Mouse (Mus musculus) hindbrain, embryonic 16.5 days (tissue): ENCODE data around the gene Prepl. TPM values are rescaled to one million over a fixed set of nuclear protein-coding genes. Genes with fewer than 3 reads are reported as not detected.

Experiments used
- ATAC-seq: fragments of 200-750 bp; cut with Nextera tagmentation; 2 replicates; pipeline ENCODE4 v1.8.0; 2017; ENCODE audit warnings: moderate TSS enrichment, moderate library complexity
- H3K27ac ChIP-seq: fragments of 300-500 bp; sonication (generic); 2 replicates; pipeline ENCODE4 v1.5.1; 2014; ENCODE audit warnings: low read depth, mild to moderate bottlenecking, control low read depth, low read length, moderate library complexity
- H3K27me3 ChIP-seq: fragments of 300-500 bp; sonication (generic); replicated peaks from 2 replicates; pipeline ENCODE4 v1.6.1; 2014; ENCODE audit warnings: low read length; ENCODE audit not compliant: control insufficient read depth, insufficient read depth
- H3K36me3 ChIP-seq: fragments of 300-500 bp; sonication (generic); 2 replicates; pipeline ENCODE4 v1.6.1; 2014; ENCODE audit warnings: mild to moderate bottlenecking, low read length, moderate library complexity, mixed read lengths; ENCODE audit not compliant: control insufficient read depth, insufficient read depth
- H3K4me1 ChIP-seq: fragments of 300-500 bp; sonication (generic); 2 replicates; pipeline ENCODE4 v1.6.1; 2014; ENCODE audit warnings: low read depth, low read length; ENCODE audit not compliant: control insufficient read depth, insufficient read depth
- H3K4me2 ChIP-seq: fragments of 300-500 bp; sonication (generic); 2 replicates; pipeline ENCODE4 v1.6.1; 2014; ENCODE audit warnings: mild to moderate bottlenecking, low read length, control low read depth, moderate library complexity
- H3K4me3 ChIP-seq: fragments of 300-500 bp; sonication (generic); 2 replicates; pipeline ENCODE4 v1.5.1; 2014; ENCODE audit warnings: mild to moderate bottlenecking, low read length, control low read depth, moderate library complexity
- H3K9ac ChIP-seq: fragments of 300-500 bp; sonication (generic); 2 replicates; pipeline ENCODE4 v1.6.1; 2014; ENCODE audit warnings: low read depth, mild to moderate bottlenecking, control low read depth, low read length, moderate library complexity
- H3K9me3 ChIP-seq: fragments of 300-500 bp; sonication (generic); 2 replicates; pipeline ENCODE4 v1.6.1; 2014; ENCODE audit warnings: mild to moderate bottlenecking, low read length, moderate library complexity; ENCODE audit not compliant: control insufficient read depth
- WGBS: fragments of 180-500 bp; shearing (Covaris S2); extraction: QIAGEN DNeasy Blood & Tissue Kit; methylation state at CpG from one replicate; pipeline ENCODE4 v1.1.7; 2014; 5-methylcytosine and 5-hydroxymethylcytosine counted together
- polyA plus RNA-seq: library from polyadenylated mRNA; unstranded; fragments of >200 nt; fragmentation: Nextera tagmentation; extraction: Ambion mirVana; gene quantifications from 2 replicates; pipeline ENCODE4 v1.2.1, GENCODE M21; 2015

Gene Prepl
- polyA plus RNA-seq, 1 experiment from 2014 or later: 131 TPM

- Histone ChIP-seq H3K4me1 (no peaks in the 10 kb centered on the region), H3K27me3 (no peaks in the 10 kb centered on the region), H3K27ac (no peak overlapping the region), H3K4me3 (no peak overlapping the region), H3K9me3 (no peaks in the 10 kb centered on the region), H3K36me3 (no peaks in the 10 kb centered on the region), H3K9ac (no peak overlapping the region), H3K4me2 (no peak overlapping the region)
- ATAC-seq: no peak
- 92% methylated on average over 5 of the region's 5 CpGs for WGBS
These were observed 41.7 kb downstream of the Prepl start for GRCm38 (mm10) chr17:85048379-85048778.

GRCm38 (mm10) chr17:85045160-85045559, 44.9 kb downstream of the Prepl start:
- Histone ChIP-seq H3K36me3 (no peaks in the 10 kb centered on the region), H3K27ac (no peak overlapping the region), H3K9me3 (no peaks in the 10 kb centered on the region), H3K9ac (no peak overlapping the region), H3K4me2 (no peak overlapping the region), H3K4me1 (no peaks in the 10 kb centered on the region), H3K4me3 (no peak overlapping the region), H3K27me3 (no peaks in the 10 kb centered on the region)
- no peak for ATAC-seq
- WGBS: 90% methylated on average over 12 of the region's 12 CpGs

DNA sequence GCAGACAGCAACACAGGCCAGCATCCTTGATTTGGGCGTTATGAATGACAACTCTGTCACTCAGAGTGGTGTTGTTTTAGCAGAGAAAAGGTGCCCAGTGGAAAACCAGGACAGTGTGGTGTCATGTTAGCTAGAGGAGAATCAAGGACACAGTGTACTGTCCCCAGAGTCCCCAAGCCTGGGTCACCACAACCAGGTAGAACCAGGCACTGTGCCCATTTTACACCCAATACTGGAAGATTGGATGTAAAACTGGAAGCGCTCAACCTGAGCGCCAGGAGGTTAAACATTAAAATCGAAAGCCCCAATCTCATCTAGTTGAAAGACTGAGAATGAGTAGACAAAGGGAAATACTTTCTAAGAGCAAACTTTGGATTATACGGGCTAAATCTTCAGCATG, 45.6 kb downstream of the Prepl start:
- H3K4me1 ChIP-seq: no peaks in the 10 kb centered on the region
- no peaks in the 10 kb centered on the region for H3K36me3 ChIP-seq
- H3K27me3 ChIP-seq: no peaks in the 10 kb centered on the region
- WGBS: 97% methylated on average over 5 of the region's 5 CpGs
- H3K4me2 ChIP-seq: no peak overlapping the region
- ATAC-seq: no peak
- no peak overlapping the region for H3K27ac ChIP-seq
- no peak overlapping the region for H3K4me3 ChIP-seq
- H3K9ac ChIP-seq: no peak overlapping the region
- H3K9me3 ChIP-seq: no peaks in the 10 kb centered on the region

DNA sequence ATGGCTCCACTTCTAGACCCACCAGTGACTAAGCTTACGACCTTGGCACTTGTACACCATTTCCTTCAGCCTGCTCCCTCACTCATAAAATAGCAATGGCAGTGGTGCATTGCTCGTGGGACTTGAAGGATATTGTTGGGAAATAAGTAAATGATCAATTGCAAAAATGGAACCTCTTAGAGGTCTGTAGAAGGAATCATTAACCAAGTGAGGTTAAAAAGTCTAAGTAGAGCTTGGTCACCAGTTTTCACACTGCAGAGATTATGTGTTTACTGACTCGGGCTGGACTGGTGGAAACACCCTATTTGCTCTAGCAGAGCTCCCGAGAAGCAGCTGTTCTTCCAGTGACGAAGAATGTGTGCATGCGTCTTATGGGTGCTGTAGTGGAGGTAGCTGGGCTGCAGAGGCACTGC, 46.6 kb downstream of the Prepl start:
- 87% methylated on average over 6 of the region's 6 CpGs for WGBS
- ATAC-seq: no peak
- H3K4me1 ChIP-seq: no peaks in the 10 kb centered on the region
- H3K9me3 ChIP-seq: no peaks in the 10 kb centered on the region
- no peak overlapping the region for H3K4me3 ChIP-seq
- H3K36me3 ChIP-seq: no peaks in the 10 kb centered on the region
- H3K27me3 ChIP-seq: no peaks in the 10 kb centered on the region
- no peak overlapping the region for H3K4me2 ChIP-seq
- no peak overlapping the region for H3K27ac ChIP-seq
- H3K9ac ChIP-seq: no peak overlapping the region

GRCm38 (mm10) chr17:85042419-85042818, 47.6 kb downstream of the Prepl start:
- no peak overlapping the region for H3K9ac ChIP-seq
- no peaks in the 10 kb centered on the region for H3K9me3 ChIP-seq
- 70% methylated on average over 6 of the region's 6 CpGs for WGBS
- ATAC-seq: no peak
- no peak overlapping the region for H3K4me3 ChIP-seq
- H3K27ac ChIP-seq: no peak overlapping the region
- no peaks in the 10 kb centered on the region for H3K27me3 ChIP-seq
- H3K36me3 ChIP-seq: no peaks in the 10 kb centered on the region
- H3K4me2 ChIP-seq: no peak overlapping the region
- H3K4me1 ChIP-seq: no peaks in the 10 kb centered on the region

DNA sequence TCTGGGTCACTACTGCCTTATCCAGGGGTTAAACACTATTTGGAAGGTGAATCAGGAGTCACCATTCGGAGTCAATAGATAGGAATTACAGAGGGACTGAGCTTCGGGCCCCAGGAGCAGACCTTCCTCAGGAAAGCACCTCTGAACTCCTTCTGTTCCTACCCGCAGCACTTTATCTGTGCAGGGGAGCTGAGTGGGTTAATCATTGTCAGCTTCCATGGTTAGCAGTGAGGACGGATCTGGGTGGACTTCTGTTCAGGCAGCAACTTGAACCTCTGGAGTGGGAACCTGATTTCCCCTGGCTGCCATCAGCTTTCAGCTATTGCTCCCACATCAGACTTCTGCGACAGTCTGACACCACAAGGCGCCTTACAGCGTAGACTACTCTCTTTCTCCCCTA, 49.1 kb downstream of the Prepl start:
- 75% methylated on average over 7 of the region's 7 CpGs for WGBS

GRCm38 (mm10) chr17:85038761-85039160, 51.3 kb downstream of the Prepl start:
- H3K9ac ChIP-seq: no peak overlapping the region
- no peak overlapping the region for H3K4me3 ChIP-seq
- no peaks in the 10 kb centered on the region for H3K4me1 ChIP-seq
- H3K4me2 ChIP-seq: no peak overlapping the region
- WGBS: 98% methylated on average over 5 of the region's 5 CpGs
- no peaks in the 10 kb centered on the region for H3K27me3 ChIP-seq
- no peak overlapping the region for H3K27ac ChIP-seq
- H3K9me3 ChIP-seq: no peaks in the 10 kb centered on the region
- H3K36me3 ChIP-seq: no peaks in the 10 kb centered on the region
- ATAC-seq: no peak

More for the DNA sequence above, 49.1 kb downstream of the Prepl start:
- H3K4me3 ChIP-seq: no peak overlapping the region
- no peak for ATAC-seq
- no peaks in the 10 kb centered on the region for H3K9me3 ChIP-seq
- no peaks in the 10 kb centered on the region for H3K27me3 ChIP-seq
- H3K27ac ChIP-seq: no peak overlapping the region
- no peaks in the 10 kb centered on the region for H3K36me3 ChIP-seq
- no peak overlapping the region for H3K4me2 ChIP-seq
- no peaks in the 10 kb centered on the region for H3K4me1 ChIP-seq
- no peak overlapping the region for H3K9ac ChIP-seq

DNA sequence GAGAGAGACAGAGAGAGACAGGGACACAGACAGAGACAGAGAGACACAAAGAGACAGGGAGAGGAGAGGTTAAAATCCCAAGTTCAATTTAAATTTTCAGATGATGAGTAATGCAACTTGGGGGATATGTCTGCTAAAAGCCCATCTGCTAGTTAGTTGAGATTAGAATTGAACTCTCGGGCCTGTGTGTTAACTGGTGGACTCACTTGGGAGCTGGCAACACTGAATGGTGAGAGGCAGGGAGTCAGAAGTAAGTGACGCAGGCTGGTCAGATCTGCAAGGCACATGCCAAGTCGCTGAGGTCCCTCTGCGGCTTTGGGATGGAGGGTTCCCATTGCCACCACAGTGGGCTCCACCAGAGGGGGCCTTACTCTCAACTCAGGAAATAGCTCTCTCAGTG, 51.7 kb downstream of the Prepl start:
- Histone ChIP-seq H3K4me2 (no peak overlapping the region), H3K9me3 (no peaks in the 10 kb centered on the region), H3K27ac (no peak overlapping the region), H3K27me3 (no peaks in the 10 kb centered on the region), H3K4me3 (no peak overlapping the region), H3K4me1 (no peaks in the 10 kb centered on the region), H3K9ac (no peak overlapping the region), H3K36me3 (no peaks in the 10 kb centered on the region)
- no peak for ATAC-seq
- 84% methylated on average over 4 of the region's 4 CpGs for WGBS

DNA sequence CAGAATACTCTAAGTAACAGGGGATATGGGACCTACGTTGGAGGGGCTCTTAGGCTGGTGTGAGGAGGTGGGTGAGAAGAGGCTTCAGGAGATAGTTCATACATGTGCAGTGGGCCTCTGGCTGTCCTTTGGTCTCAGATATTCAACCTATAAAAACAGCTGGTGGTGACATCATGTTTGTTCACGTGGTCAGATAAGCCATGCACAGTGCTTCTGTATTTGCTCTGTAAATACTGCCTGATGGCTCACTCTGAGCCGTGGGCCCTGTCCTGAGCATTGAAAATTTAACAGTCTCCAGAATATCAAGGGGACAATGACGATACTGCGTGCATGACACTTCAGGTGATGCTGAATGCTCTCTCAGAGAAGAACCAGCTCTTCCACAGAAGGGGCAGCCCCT, 52.2 kb downstream of the Prepl start:
- no peak overlapping the region for H3K4me2 ChIP-seq
- 90% methylated on average over 5 of the region's 5 CpGs for WGBS
- H3K9ac ChIP-seq: no peak overlapping the region
- H3K27me3 ChIP-seq: no peaks in the 10 kb centered on the region
- no peaks in the 10 kb centered on the region for H3K4me1 ChIP-seq
- no peaks in the 10 kb centered on the region for H3K36me3 ChIP-seq
- no peak overlapping the region for H3K4me3 ChIP-seq
- no peaks in the 10 kb centered on the region for H3K9me3 ChIP-seq
- no peak for ATAC-seq
- H3K27ac ChIP-seq: no peak overlapping the region

DNA sequence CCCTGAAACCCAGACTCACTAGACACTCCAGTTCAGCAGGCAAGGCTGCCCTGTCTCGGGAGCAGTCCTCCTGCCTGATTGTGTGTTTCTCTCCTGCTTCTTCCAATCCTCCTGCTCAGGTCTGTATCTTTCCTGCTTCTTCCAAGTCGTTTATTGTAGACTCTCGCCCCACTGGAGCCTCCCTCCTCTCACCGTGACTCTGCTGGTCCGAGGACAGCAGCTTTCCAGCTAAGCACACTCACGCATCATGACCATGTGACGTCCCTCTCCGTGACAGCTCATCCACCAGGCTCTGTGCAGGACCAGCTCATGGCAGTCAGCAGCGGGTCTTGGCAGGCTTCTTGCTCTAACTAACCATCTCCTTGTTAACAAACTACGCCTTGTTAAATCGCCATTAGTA, 56.0 kb downstream of the Prepl start:
- H3K9me3 ChIP-seq: no peaks in the 10 kb centered on the region
- no peaks in the 10 kb centered on the region for H3K27me3 ChIP-seq
- no peaks in the 10 kb centered on the region for H3K36me3 ChIP-seq
- WGBS: 56% methylated on average over 11 of the region's 11 CpGs
- H3K27ac ChIP-seq: no peak overlapping the region
- H3K4me1 ChIP-seq: no peaks in the 10 kb centered on the region
- no peak overlapping the region for H3K9ac ChIP-seq
- H3K4me3 ChIP-seq: no peak overlapping the region
- peak; percentile 63 for ATAC-seq
- no peak overlapping the region for H3K4me2 ChIP-seq
